Mouse (Mus musculus): Measurements from ENCODE around the gene Ift88. TPM values are rescaled to one million over a fixed set of nuclear protein-coding genes. Genes with fewer than 3 reads are reported as not detected.

Gene Ift88
- total and polyA plus RNA-seq, 3 experiments = 6.7 to 12.3 (median 8.1) TPM

GRCm38 (mm10) chr14:57398813-57399427 is 24.9 kb upstream of the Ift88 start (continued):
- TF ChIP-seq JUND (conservative IDR thresholded peaks at IDR 0.05; ENCODE audit: low read depth, low read length) (no peak), CHD1 (IDR thresholded peaks at IDR 0.05; ENCODE audit: low read depth, low read length) (no peak), MXI1 (IDR thresholded peaks at IDR 0.05; ENCODE audit: low read depth, low read length) (0 out of 2 replicates have a peak, but pooled peaks have one; percentile 27), SMC3 (IDR thresholded peaks at IDR 0.05; ENCODE audit: low read depth, low read length) (no peak), MAFK (IDR thresholded peaks at IDR 0.05; ENCODE audit: insufficient replicate concordance, low read length) (no peak)

- in situ Hi-C loops (cut with MboI; ENCODE audit: low pct_ligation_motif_present, low pct_unique_long_range_greater_than_20kb, low sequenced_read_pairs) = no loop called here
- Histone ChIP-seq H3K4me1 (ENCODE audit: control insufficient read depth in 1 of 2, insufficient read depth in 2 of 2) (peaks cover 0 to 17% of the 10 kb centered on the region in 2 experiments; a peak in 2 of 4 replicates), H3K36me3 (replicated peaks in 1 of 2; ENCODE audit: control insufficient read depth in 1 of 2, insufficient read depth in 1 of 2, low read length in 1 of 2) (no peaks in the 10 kb centered on the region), H3K4me2 (ENCODE audit: insufficient read depth, low read depth, poor library complexity, severe bottlenecking) (no peak overlapping the region), H3K79me2 (replicated peaks; ENCODE audit: control insufficient read depth, extremely low read depth, insufficient read depth, poor library complexity, severe bottlenecking) (no peaks in the 10 kb centered on the region), H3K27me3 (replicated peaks) (no peaks in the 10 kb centered on the region), H3K27ac (ENCODE audit: insufficient read depth, low read depth) (no peak overlapping the region), H3K4me3 (replicated peaks in 1 of 3; ENCODE audit: low read depth in 2 of 3, low read length in 2 of 3, poor library complexity in 1 of 3) (no peak overlapping the region), H3K9me3 (replicated peaks; ENCODE audit: low read length) (no peaks in the 10 kb centered on the region), H3K9ac (ENCODE audit: insufficient read depth, low read depth) (no peak overlapping the region)
- DNase-seq (ENCODE audit: extremely low read depth) = no peak
- dilution Hi-C loops (cut with MboI; ENCODE audit: extremely low pct_ligation_motif_present, extremely low pct_unique_long_range_greater_than_20kb, low sequenced_read_pairs) = no loop called here
- no peak for TF ChIP-seq MEF2A (IDR thresholded peaks at IDR 0.05; ENCODE audit: borderline replicate concordance, low read depth, low read length)
- no peak for TF ChIP-seq UBTF (IDR thresholded peaks at IDR 0.05; ENCODE audit: low read depth, low read length)
- TF ChIP-seq JUND (conservative IDR thresholded peaks at IDR 0.05; ENCODE audit: low read depth, low read length) = no peak
- TF ChIP-seq POLR2AphosphoS2 (IDR thresholded peaks at IDR 0.05; ENCODE audit: low read depth, low read length) = no peak
- no peak for TF ChIP-seq EP300 (IDR thresholded peaks at IDR 0.05; ENCODE audit: low read length)
These were observed 21.0 kb upstream of the Ift88 start for GRCm38 (mm10) chr14:57402815-57403214.

GRCm38 (mm10) chr14:57407039-57407987 is 16.5 kb upstream of the Ift88 start:
- Histone ChIP-seq H3K9me3 (replicated peaks; ENCODE audit: low read length) (no peaks in the 10 kb centered on the region), H3K27ac (ENCODE audit: insufficient read depth, low read depth) (no peak overlapping the region), H3K4me2 (ENCODE audit: insufficient read depth, low read depth, poor library complexity, severe bottlenecking) (peak overlapping the region; percentile 38; the same call in 1 of the 2 replicates), H3K4me3 (replicated peaks in 1 of 3; ENCODE audit: low read depth in 2 of 3, low read length in 2 of 3, poor library complexity in 1 of 3) (peak overlapping the region in 1 of 3 experiments; percentile 28), H3K9ac (ENCODE audit: insufficient read depth, low read depth) (no peak overlapping the region), H3K27me3 (replicated peaks) (no peaks in the 10 kb centered on the region), H3K79me2 (replicated peaks; ENCODE audit: control insufficient read depth, extremely low read depth, insufficient read depth, poor library complexity, severe bottlenecking) (no peaks in the 10 kb centered on the region), H3K4me1 (ENCODE audit: control insufficient read depth in 1 of 2, insufficient read depth in 2 of 2) (peaks cover 0 to 6% of the 10 kb centered on the region in 2 experiments; a peak in 2 of 4 replicates), H3K36me3 (replicated peaks in 1 of 2; ENCODE audit: control insufficient read depth in 1 of 2, insufficient read depth in 1 of 2, low read length in 1 of 2) (no peaks in the 10 kb centered on the region)
- peak; percentile 46 for DNase-seq (ENCODE audit: extremely low read depth)
- TF ChIP-seq NELFE (IDR thresholded peaks at IDR 0.05; ENCODE audit: low read depth, low read length) = no peak
- TF ChIP-seq CTCF (conservative IDR thresholded peaks at IDR 0.05 in 1 of 2, IDR thresholded peaks at IDR 0.05 in 1 of 2; ENCODE audit: low read depth in 2 of 2, low read length in 2 of 2) = peak in 1 of 2 experiments; percentile 80; a peak in 2 of 4 replicates
- no peak for TF ChIP-seq E2F4 (IDR thresholded peaks at IDR 0.05; ENCODE audit: insufficient replicate concordance, low read depth, low read length)
- TF ChIP-seq ETS1 (conservative IDR thresholded peaks at IDR 0.05; ENCODE audit: low read depth, low read length) = no peak
- TF ChIP-seq SMC3 (IDR thresholded peaks at IDR 0.05; ENCODE audit: low read depth, low read length) = peak; percentile 82
- peak; percentile 72; the same call in 1 of the 2 replicates for TF ChIP-seq MAFK (IDR thresholded peaks at IDR 0.05; ENCODE audit: insufficient replicate concordance, low read length)
- no peak for TF ChIP-seq ZNF384 (IDR thresholded peaks at IDR 0.05; ENCODE audit: low read depth, low read length)
- TF ChIP-seq MEF2A (IDR thresholded peaks at IDR 0.05; ENCODE audit: borderline replicate concordance, low read depth, low read length) = no peak
- TF ChIP-seq JUN (IDR thresholded peaks at IDR 0.05; ENCODE audit: insufficient read depth, low read depth, low read length) = no peak
- TF ChIP-seq TBP (conservative IDR thresholded peaks at IDR 0.05; ENCODE audit: low read depth, low read length) = no peak
- TF ChIP-seq BHLHE40 (IDR thresholded peaks at IDR 0.05; ENCODE audit: low read depth, low read length) = peak; percentile 53
- TF ChIP-seq RAD21 (IDR thresholded peaks at IDR 0.05; ENCODE audit: low read depth, low read length) = peak; percentile 59
- in situ Hi-C loops (cut with MboI; ENCODE audit: low pct_ligation_motif_present, low pct_unique_long_range_greater_than_20kb, low sequenced_read_pairs) (no loop called here), dilution Hi-C loops (cut with MboI; ENCODE audit: extremely low pct_ligation_motif_present, extremely low pct_unique_long_range_greater_than_20kb, low sequenced_read_pairs) (no loop called here)
